ENCODE assay signal across 11 mouse cellular contexts in the genomic region with DNA sequence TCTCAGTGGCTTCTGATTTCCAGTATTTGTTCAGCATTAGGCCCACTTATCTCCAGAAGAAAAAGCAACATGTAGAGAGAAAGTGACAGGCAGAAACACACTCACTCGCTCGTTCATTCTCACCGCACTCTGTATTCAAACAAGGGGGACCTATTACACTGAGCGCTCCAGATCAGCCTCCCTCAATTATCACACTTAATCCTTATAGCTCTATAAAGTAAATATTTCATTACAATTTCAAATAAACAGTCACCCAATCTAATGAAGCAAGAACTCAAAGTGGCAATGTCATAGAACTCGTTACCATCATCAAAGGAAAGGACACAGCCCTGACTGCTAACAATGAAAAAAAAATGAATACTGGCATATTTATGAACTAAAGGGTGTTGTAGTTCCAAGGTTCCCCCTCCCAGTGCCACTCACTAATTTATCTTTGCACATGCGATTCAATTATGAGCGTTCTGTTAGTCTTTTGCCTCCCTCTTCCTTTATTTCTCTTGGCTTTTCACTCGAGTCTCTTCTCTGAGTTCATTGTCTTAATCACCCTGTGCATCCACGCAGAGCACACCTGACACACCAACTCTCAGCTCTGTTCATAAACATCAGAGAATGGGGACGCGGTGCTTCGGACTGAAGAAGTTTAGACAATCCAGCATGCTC.
DNase-seq lines count a peak whose midpoint lies in the region; ATAC-seq and TF ChIP-seq lines count a peak whose summit lies in the region.
"Had no signal": no experiment of that assay in that cellular context is flagged by ENCODE, and none has a peak within 500 bp of the region (broad histone marks: within the 10 kb centered on the region; RNA-seq: fewer than 3 reads in every experiment).

No protein-coding gene starts in this region.

- peaks cover 13% of the 10 kb centered on the region; the same call in 1 of the 2 replicates for H3K4me1 ChIP-seq in lung, embryonic 16.5 days (replicated peaks; ENCODE audit: control insufficient read depth, insufficient read depth, low read length)
- peaks cover 7% of the 10 kb centered on the region; the same call in 1 of the 2 replicates for H3K4me1 ChIP-seq in forebrain, postnatal 0 days (ENCODE audit: insufficient read depth)
- peaks cover 39% of the 10 kb centered on the region for H3K4me1 ChIP-seq in midbrain, embryonic 12.5 days
- H3K4me1 ChIP-seq in stomach, postnatal 0 days (replicated peaks; ENCODE audit: control insufficient read depth, insufficient read depth), result no peaks in the 10 kb centered on the region

- no peak for TF ChIP-seq EP300 in stomach, postnatal 0 days (optimal IDR thresholded peaks at IDR 0.05)

- no peak overlapping the region for H3K4me3 ChIP-seq in lung, embryonic 16.5 days (ENCODE audit: low read length)
- peak overlapping the region; percentile 29 for H3K4me3 ChIP-seq in forebrain, postnatal 0 days (ENCODE audit: low read depth, low read length)
- peak overlapping the region; percentile 21; the same call in 1 of the 2 replicates for H3K4me3 ChIP-seq in midbrain, embryonic 12.5 days
- no peak overlapping the region for H3K4me3 ChIP-seq in stomach, postnatal 0 days (ENCODE audit: low read depth, low read length)

- H3K27me3 ChIP-seq in lung, embryonic 16.5 days (ENCODE audit: control insufficient read depth, insufficient read depth, low read depth, low read length), result no peaks in the 10 kb centered on the region
- no peaks in the 10 kb centered on the region for H3K27me3 ChIP-seq in forebrain, postnatal 0 days (ENCODE audit: insufficient read depth, low read length)
- H3K27me3 ChIP-seq in midbrain, embryonic 12.5 days, result no peaks in the 10 kb centered on the region
- H3K27me3 ChIP-seq in stomach, postnatal 0 days (ENCODE audit: control insufficient read depth, insufficient read depth, low read length), result no peaks in the 10 kb centered on the region

- no peaks in the 10 kb centered on the region for H3K9me3 ChIP-seq in lung, embryonic 16.5 days (ENCODE audit: control insufficient read depth, low read length)
- no peaks in the 10 kb centered on the region for H3K9me3 ChIP-seq in forebrain, postnatal 0 days (ENCODE audit: low read length)
- no peaks in the 10 kb centered on the region for H3K9me3 ChIP-seq in midbrain, embryonic 12.5 days
- H3K9me3 ChIP-seq in stomach, postnatal 0 days (ENCODE audit: control insufficient read depth, low read length), result no peaks in the 10 kb centered on the region

- peak; percentile 47; the same call in 1 of the 2 replicates for ATAC-seq in lung, embryonic 16.5 days (ENCODE audit: low read depth)
- ATAC-seq in forebrain, postnatal 0 days, result peak; percentile 70
- peak; percentile 85 for ATAC-seq in midbrain, embryonic 12.5 days (ENCODE audit: low FRiP score, low read depth)
- no peak for ATAC-seq in stomach, postnatal 0 days (ENCODE audit: low FRiP score, low TSS enrichment)

- H3K9ac ChIP-seq in lung, embryonic 16.5 days (ENCODE audit: low read length), result no peak overlapping the region
- peak overlapping the region; percentile 15; the same call in 1 of the 2 replicates for H3K9ac ChIP-seq in forebrain, postnatal 0 days
- H3K9ac ChIP-seq in midbrain, embryonic 12.5 days (replicated peaks), result no peak overlapping the region; the same call in 1 of the 2 replicates
- H3K9ac ChIP-seq in stomach, postnatal 0 days (ENCODE audit: low read length), result no peak overlapping the region
- H3K9ac ChIP-seq: liver, embryonic 14.5 days had no signal

- H3K36me3 ChIP-seq in lung, embryonic 16.5 days (ENCODE audit: control insufficient read depth, insufficient read depth, low read length), result no peaks in the 10 kb centered on the region
- no peaks in the 10 kb centered on the region for H3K36me3 ChIP-seq in forebrain, postnatal 0 days (ENCODE audit: insufficient read depth)
- H3K36me3 ChIP-seq in midbrain, embryonic 12.5 days, result no peaks in the 10 kb centered on the region
- H3K36me3 ChIP-seq in stomach, postnatal 0 days (ENCODE audit: control insufficient read depth, insufficient read depth, low read length), result no peaks in the 10 kb centered on the region

- H3K27ac ChIP-seq in lung, embryonic 16.5 days (ENCODE audit: low read length), result no peak overlapping the region
- no peak overlapping the region for H3K27ac ChIP-seq in forebrain, postnatal 0 days (ENCODE audit: low read depth, low read length)
- H3K27ac ChIP-seq in midbrain, embryonic 12.5 days (replicated peaks), result peak overlapping the region; percentile 87
- H3K27ac ChIP-seq in stomach, postnatal 0 days (replicated peaks), result no peak overlapping the region
- H3K27ac ChIP-seq: liver, embryonic 14.5 days had no signal

- TF ChIP-seq CTCF in forebrain, postnatal 0 days (IDR thresholded peaks at IDR 0.05; ENCODE audit: low read depth), result no peak
- no peak for TF ChIP-seq CTCF in stomach, postnatal 0 days (IDR thresholded peaks at IDR 0.05; ENCODE audit: low read depth)

- WGBS in lung, embryonic 16.5 days, result 43% methylated on average over 12 of the region's 12 CpGs
- 12% methylated on average over 12 of the region's 12 CpGs for WGBS in forebrain, postnatal 0 days
- WGBS in midbrain, embryonic 12.5 days, result 24% methylated on average over 12 of the region's 12 CpGs
- WGBS in stomach, postnatal 0 days, result 52% methylated on average over 12 of the region's 12 CpGs

- peak overlapping the region; percentile 18 for H3K4me2 ChIP-seq in lung, embryonic 16.5 days (ENCODE audit: low read depth, low read length)
- H3K4me2 ChIP-seq in forebrain, postnatal 0 days (ENCODE audit: low read depth), result peak overlapping the region; percentile 51
- peak overlapping the region; percentile 40 for H3K4me2 ChIP-seq in midbrain, embryonic 12.5 days (replicated peaks)
- H3K4me2 ChIP-seq in stomach, postnatal 0 days (replicated peaks; ENCODE audit: low read depth), result peak overlapping the region; percentile 26

- no peak for DNase-seq in lung, postnatal 4 days
- peak; percentile 52 for DNase-seq in forebrain, postnatal 0 days
- no peak for DNase-seq in stomach, postnatal 0 days (ENCODE audit: low spot score)
- no peak for DNase-seq in right cerebral cortex, postnatal 4 days
- no peak for DNase-seq in cerebellum, postnatal 36 days
- DNase-seq: cerebellum, adult 11-12 months; kidney, adult 18-20 months; thymus, postnatal 36 days had no signal

Comparison
In these comparisons a context has a peak if more than half of its experiments do, and no peak if none do; other contexts are left out.
1. H3K4me3 ChIP-seq: peak in forebrain, postnatal 0 days (single experiment) and midbrain, embryonic 12.5 days (single experiment); none in lung, embryonic 16.5 days (single experiment) and stomach, postnatal 0 days (single experiment).
2. Peak in every context shown above with its lines, with median percentiles within 50 percentile points of each other: H3K4me2 ChIP-seq.